Mouse (Mus musculus): ENCODE results near the gene Dhdh.
"Not testable (repeated sequence)": the region's sequence is repeated elsewhere in the genome, so short reads cannot be mapped to it uniquely, and the experiment has no call there.

Gene Dhdh

DNA sequence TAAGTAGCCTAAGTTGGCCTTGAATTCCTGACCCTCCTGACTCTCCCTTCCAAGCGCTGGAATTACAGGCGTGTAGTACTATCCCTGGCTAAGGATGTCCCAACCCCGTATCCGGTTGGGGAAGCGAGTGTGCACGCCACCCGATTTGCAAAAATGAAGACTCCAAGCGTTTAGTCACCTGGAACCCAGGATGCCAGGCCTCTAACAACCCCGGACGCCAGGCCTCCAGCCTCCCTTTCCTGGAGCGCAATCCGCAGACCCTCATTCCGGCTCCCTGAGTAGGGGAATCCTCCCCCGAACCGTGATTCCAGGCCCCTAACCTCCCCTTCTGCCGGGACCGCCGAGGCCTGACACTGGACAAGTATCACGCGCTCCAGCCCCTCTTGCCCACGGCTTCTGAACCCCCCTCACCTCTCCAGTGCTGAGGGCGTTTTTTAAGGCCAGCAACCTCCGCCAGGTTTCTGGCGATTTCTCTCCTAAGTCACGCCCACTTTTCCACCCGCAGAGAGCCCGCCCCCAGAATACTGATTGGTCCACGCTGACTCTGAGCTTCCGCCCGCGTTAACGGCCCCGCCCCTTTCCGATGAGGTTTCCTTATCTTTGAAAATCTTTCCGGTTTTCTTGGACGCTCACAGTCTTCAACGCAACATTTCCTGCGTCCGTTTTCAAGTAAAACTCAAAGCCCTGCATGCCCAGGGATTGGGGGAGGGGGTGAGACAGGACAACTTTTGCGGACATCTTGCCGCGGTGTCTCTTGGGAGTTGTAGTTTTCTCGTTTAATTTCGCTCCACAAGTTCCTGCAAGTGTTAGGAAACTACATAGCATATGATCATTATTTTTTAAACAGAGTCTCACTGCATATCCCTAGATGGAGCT is 21.5 kb upstream of the Dhdh start, which contains the start of gene Nucb1:
Nucb1 (minus strand) TSS at position 495 of the 876 bp plus-strand sequence.
- peak; percentile 88 to 91 for DNase-seq (ENCODE audit: low spot score in 2 of 2)

DNA sequence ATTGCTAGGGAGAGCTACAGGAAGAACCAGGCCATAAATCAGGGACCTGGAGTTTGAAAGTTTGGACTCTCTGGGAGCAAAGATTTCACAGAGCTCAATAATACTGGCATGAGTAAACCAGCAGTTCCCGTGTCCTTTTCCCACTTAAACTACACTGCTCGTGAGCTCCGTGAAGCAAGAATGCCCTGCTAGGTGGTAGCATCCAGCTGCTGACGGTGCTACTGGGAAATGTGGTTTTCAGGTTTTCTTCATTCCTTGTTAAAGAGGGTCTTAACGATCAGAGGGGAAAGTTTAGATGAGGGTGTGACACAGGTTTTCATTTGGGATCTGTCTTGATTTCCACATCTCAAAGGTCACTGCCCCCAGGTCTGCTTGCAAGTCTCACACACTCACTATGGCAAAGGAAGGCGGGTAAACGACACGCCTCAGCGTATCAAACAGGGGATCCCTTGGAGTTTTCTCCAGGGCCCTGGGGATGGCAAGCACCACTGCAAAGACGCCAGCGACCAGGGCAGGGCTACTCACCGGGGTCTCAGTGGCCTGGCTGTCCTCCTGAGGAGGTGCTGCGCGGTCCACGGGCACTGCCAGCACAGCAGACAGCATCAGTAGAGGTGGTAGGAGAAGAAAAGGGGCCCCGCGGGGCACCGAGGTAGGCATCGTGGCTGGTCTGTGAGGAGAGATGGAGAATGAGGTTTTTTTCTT is 20.7 kb upstream of the Dhdh start:
- DNase-seq (ENCODE audit: low spot score in 2 of 2) = no peak

DNA sequence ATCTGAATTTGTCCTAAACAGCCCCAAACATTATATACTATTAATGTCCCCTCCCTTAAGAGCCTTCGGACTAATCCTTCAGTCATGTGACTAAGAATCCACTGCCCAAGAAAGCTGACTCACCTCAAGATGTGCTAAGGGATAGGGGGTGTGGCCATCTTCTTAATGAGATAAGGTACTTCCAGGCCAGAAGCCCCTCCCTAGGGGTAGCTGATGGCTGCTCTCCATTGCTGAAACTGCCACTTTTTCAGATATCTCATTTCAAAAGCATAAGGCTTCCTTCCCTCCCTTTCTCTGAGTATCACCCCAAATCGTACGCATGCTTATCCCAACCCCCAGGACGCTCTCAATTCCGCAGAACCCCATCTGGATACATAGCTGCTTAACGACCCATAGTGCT is 20.0 kb upstream of the Dhdh start:
- DNase-seq (ENCODE audit: low spot score in 2 of 2) = no peak

DNA sequence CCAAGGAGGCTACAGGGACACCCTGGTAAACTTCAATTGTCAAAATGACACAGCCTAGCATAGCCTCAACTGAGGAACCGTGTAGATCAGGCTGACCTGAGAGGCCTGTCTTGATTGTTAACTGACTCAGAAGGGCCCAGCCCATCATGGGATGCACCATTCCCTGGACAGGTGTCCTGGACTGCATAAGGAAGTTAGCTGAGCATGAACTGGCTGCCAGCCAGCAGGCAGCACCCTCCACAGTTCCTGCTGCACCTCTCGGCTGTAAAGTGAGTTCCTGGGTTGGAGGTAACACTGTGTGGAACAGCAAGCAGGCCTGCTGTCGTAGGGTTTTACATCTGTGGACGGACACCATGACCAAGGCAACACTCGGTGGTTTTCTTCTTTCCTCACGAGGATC is 19.0 kb upstream of the Dhdh start:
- DNase-seq (ENCODE audit: low spot score in 2 of 2) = no peak

DNA sequence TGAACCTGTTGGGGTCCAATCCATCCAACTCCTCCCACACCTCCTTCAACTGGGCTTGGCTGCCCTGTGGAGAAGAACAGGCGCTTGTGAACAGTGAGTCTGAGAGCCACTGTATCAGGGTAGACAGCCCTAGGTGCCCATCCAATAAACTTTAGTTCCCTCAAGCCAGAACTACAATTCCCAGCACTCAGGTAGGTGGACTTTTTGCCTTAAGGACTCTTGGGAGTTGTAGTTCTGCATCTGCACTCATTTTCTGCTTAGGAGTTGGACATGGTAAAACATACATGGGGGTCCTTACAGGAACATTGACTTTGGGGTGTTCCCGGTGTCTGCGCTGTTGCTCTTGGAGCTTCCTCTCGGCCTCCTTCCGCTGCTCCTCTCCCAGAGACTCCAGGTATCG is 9.8 kb upstream of the Dhdh start:
- DNase-seq (ENCODE audit: low spot score in 2 of 2) = no peak

DNA sequence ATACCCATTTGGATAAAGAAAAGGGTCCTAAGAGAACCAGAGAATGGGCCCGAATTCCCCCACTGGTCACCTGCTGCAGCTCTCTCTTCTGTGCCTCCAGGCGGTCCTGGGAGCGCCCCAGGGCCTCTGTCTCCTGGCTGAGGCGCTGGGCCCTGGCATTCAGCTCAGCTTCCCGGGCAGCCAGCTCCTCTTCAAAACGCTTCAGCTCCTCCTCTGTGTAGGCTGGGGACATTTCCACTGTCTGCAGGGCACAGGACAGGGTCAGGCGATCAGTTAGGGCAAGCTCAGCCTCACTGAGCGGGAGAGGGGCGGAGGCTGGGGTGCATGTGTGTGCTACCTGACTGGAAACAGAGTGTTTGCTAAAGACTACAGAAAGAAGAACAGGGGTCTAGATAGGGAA is 5.9 kb upstream of the Dhdh start:
- no peak for DNase-seq (ENCODE audit: low spot score in 2 of 2)

DNA sequence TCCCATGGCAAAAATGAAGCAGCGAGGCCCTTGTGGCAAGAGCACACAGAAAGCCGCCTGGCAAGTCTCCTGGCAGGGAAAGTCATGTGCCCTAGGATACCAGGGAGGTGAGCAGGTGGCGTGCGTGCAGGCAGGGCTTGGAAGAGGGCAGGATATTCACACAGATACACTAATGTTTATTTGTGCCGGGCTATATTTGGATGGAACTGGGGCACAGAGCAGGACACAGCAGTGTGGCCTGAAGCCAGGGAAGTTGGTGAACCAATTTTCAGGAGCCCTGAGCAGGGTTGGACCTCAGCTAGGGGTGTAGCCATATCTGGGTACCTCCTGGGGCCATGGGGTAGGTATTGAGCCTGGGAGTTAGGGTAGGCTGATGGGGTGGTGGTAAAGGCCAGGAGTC is 4.3 kb upstream of the Dhdh start:
- no peak for DNase-seq (ENCODE audit: low spot score in 2 of 2)

DNA sequence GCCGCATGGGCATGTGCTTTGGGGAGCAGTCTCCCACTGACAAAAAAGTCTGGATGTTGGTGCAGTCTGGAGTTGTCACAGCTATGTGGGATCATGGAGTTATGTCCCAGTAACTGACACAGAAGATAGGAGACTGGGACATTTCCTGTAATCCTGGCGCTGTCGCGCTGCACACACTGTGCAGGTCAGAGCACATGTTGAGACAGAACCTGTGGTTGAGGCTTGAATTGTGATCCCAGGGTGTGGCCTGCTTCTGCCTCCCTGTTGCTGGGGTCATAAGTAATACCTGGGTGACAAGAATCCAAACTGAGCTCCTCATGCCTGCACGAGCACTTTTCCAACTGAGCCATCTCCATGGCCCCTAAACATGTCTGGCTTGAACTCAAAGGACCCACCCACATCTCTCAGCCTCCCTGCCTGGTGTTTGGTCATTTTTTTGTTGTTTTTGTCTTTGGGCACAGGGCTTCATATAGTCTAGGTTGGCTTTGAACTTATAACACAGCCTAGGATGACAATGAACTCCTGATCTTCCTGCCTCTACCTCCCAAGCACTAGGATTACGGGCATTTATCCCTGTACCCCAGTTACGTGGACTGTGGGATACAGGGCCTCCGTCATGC is 3.7 kb upstream of the Dhdh start:
- DNase-seq (ENCODE audit: low spot score in 2 of 2) = no peak

DNA sequence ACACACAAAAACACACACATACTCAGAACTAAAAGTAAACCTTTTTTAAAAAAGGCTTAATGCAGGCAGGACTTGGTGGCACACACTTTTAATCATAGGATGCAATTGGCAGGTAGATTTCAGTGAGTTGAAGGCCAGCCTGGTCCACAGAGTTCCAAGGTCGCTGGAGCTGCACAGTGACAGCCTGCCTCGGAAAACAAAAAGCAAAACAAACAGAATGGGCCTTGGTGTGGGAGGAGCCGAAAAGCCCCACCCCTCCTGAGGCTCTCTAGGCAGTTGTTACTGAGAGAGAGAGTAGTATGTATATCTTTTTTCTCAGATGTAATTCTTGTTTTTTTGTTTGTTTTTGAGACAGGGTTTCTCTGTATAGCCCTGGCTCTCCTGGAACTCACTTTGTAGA is 2.7 kb upstream of the Dhdh start:
- DNase-seq (ENCODE audit: low spot score in 2 of 2) = no peak

DNA sequence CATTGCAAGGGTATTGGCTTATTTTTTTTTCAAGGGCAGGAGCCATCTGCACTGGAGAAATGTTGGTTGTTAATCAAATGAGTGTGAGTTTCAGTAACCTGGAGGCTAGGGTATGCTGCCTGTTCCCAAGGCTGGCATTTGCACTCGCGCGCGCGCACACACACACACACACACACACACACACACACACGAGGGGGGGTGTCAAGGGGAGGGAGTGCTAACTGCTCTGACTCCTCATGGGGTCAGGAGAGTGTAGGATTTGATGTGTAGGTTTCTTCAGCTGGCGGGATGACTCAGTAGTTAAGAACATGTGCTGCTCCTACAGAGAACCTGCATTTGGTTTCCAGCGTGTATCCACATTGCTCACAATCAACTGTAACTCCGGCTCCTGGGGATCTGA is 2.2 kb upstream of the Dhdh start:
- DNase-seq (ENCODE audit: low spot score in 2 of 2) = no peak

DNA sequence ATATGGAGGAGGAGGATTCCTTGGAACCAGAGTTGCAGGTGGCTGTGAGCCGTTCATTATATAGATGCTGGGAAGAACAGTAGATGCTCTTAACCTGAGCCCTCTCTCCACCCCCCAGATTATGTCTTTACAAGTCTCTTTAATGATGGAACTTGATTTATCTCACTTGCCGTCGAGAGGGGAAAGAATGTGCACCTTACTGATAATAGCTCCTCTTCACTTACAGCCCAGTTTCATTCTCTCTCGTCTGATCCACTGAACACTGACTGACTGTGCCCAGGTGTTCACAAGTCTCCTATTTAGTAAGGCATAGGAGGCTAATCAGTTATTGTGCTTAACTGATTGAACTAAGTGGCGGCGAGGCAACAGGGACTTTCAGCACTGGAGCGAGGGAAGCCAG is 973 bp upstream of the Dhdh start:
- no peak for DNase-seq (ENCODE audit: low spot score in 2 of 2)

DNA sequence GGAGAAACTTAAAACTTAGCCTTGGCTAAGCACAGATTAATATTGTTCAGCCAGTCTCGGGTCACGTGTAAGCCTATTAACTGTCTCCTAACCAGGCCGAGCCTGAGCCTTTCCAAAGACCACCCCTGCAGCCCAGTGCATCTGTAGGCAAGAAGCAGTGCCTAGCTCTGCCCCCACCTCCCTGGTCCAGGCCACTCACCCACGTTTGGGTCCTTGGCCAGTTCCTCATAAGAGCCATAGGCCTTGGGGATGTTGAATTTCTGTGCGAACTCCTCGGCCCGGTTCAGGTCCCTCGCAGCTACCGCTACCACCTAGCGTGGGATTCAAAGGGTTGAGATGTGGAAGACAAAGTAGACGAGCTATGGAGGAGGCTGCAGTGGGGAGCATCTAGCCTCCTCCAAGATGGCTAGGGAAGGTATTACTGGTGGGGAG is 728 bp downstream of the Dhdh start:
- no peak for DNase-seq (ENCODE audit: low spot score in 2 of 2)

DNA sequence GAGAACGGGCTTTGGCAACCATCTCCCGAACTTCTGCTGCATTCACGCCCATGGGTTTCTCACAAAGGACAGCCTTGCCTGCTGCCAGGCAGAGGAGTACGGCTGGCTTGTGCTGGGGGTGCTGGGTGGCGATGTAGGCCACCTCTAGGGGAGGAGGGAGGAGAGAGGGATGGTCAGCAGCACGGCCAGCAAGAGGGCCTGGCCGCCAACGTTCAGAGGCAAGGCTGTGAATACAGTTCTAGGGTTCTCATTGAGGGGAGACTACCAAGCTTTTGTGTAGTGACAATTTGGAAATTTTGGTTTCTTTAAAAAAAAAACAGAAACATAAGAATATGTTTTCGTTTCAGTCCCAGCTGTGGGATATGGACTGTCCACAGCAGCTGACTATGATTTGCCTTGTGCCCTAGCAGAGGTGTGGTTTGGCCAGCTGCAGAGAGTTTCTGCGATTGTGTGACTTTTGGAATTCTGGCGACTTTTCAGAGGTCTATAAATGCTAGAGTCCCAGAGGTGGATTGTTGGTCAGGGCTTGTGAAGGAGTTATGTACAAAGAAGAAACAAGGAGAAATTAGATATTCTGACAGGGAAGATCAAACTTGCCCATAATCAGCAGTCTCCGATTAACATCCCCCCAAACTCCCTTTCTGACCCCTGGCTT is 1.7 kb downstream of the Dhdh start, which contains the start of gene Gm45808:
Gm45808 (minus strand) TSS at position 51 of the 655 bp plus-strand sequence.
- no peak for DNase-seq (ENCODE audit: low spot score in 2 of 2)

DNA sequence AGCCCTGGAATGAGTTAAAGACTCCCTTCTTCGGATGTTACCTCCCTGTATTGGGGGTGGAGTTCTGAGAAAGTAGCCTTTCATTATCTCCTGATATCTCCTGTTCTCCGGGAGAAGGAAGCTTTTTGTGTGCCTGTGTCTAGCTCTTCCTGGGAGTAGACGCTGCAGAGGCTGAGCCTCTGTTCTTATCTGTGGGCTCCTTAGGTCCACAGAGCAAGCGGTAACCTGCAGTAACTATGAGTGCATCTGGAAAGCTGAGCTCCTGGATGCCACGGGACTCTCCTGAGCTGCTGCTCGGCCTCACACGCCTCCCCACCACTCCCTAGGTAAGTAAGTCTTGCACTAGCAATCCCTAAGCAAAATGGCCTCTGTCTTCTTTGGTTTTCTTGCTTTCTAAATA is 2.4 kb downstream of the Dhdh start:
- no peak for DNase-seq (ENCODE audit: low spot score in 2 of 2)

DNA sequence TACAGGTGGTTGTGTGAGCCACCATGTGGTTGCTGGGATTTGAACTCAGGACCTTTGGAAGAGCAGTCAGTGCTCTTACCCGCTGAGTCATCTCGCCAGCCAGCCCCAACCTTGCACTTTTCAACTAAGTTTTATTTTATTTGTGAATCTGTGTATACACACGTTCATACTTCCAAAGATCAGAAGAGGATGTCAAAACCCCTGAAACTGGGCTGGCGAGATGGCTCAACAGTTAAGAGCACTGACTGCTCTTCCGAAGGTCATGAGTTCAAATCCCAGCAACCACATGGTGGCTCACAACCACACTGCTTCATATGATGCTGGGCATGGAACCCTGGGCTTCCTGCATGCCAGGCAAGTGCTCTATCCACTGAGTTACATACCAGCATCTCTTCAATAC is 3.6 kb downstream of the Dhdh start:
- not testable (repeated sequence) for DNase-seq (ENCODE audit: low spot score in 2 of 2)

DNA sequence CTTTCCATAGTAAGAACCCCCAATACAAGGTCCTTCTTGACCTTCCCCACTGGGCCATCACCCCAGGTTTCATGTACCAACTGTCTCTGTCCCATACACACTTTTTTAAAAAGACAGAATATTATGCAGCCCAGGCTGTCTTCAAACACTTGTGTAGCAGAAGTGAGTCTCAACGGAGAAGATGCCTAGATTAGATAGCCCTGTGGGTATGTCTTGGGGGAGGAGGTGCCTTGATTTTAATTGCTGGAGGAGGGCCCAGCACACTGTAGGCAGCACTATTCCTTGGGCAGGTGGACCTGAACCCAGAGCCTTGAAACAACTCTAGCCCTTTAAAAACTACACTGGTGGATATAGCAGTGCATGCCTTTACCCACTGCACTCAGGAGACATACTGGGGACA is 6.4 kb downstream of the Dhdh start:
- DNase-seq (ENCODE audit: low spot score in 2 of 2) = no peak

DNA sequence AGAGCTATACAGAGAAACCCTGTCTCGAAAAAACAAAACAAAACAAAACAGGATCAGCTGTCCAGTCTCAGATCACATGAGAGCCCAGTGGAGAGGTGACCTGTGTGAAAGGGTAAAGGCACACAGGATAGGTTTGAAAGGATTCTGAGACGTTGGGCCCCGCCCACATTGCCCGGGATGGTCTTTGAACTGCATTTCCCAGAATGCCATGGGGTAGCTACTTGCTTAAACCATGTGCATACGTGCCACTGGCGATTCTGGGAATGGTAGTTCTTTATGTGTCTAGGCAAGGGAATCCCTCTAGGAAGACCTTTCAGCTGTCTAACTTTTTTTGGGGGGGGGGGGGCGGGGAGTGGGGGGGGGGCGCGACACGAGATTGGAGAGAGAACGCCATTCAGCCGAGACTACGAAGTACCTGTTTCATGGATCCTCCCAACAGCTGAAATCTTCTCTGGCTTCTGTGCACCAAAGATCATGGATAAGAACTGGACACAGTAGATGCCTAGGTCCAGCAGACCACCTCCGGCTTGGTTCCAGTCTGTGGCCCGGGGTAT is 7.2 kb downstream of the Dhdh start, which contains the start of gene Tulp2:
Tulp2 (plus strand) TSS at position 504 of the 554 bp plus-strand sequence.
- DNase-seq (ENCODE audit: low spot score in 2 of 2) = peak in 1 of 2 experiments; percentile 41

DNA sequence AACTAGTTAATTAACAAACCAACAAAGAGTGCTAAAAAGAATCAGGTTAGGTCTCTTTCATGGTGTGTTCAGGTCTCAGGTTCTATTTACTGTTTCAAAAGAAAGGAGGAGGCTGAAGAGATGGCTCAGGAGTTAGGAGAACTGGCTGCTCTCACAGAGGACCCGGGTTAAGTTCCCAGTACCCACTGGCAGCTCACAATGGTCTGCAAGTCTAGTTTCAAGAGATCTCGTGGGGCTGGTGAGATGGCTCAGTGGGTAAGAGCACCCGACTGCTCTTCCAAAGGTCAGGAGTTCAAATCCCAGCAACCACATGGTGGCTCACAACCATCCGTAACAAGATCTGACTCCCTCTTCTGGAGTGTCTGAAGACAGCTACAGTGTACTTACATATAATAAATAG is 8.3 kb downstream of the Dhdh start:
- not testable (repeated sequence) for DNase-seq (ENCODE audit: low spot score in 2 of 2)

DNA sequence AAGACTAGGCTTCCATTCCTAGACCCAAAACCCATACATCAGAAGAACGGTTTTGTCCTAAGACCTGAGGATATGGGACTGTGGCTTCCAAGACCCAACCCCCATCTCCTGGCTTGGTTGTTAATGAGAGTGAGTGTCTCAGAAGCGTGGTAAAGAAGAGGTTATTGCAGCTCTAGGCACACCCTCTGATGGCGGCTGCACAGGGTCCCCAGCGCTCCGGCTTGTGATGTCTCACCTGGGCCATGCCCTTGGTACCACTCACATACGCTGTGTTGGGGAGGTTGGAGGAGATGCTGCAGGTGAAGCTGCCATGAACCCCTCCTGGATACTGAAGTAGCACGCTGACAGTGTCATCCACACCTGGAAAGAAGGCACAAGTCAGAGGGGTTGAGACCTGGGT is 9.8 kb downstream of the Dhdh start:
- no peak for DNase-seq (ENCODE audit: low spot score in 2 of 2)

DNA sequence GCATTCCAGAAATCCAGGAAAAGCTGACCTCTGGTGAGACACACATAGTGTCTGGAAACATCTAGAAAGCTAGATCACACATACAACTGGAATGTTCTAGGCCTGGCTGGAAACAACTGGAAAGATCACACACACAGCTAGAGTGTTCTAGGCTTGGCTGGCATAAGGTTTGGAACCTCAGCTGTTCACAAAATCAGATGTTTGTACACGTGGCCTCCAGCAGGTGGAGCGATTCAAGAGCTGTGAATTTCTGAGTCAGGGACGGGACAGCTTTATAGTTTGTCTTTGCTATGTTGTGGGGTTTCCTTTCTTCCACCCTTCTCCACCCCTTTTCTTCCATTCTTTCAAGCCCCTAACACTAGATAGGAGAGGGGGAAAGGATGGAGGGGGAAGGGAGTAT is 11.6 kb downstream of the Dhdh start:
- DNase-seq (ENCODE audit: low spot score in 2 of 2) = peak in 1 of 2 experiments; percentile 48

DNA sequence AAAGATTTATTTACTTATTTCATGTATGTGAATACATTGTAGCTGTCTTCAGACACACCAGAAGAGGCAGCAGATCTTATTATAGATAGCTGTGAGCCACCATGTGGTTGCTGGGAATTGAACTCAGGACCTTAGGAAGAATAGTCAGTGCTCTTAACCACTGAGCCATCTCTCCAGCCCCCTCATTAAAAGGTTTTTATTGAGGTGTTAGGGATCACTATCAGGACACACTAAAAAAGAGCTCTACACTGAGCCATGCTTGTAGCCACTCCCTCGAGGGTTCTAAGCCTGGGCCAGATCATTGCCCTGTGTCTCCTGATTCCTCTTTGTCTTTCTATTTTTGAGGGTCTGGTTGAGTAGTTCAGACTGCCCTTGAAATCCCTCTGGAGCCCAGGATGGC is 12.2 kb downstream of the Dhdh start:
- no peak for DNase-seq (ENCODE audit: low spot score in 2 of 2)

Data from urinary bladder, adult 18-20 months (tissue).